Mouse (Mus musculus) MEL (cell line): ENCODE results near the gene Pitpnc1. TPM values are rescaled to one million over a fixed set of nuclear protein-coding genes. Genes with fewer than 3 reads are reported as not detected.

Source experiments
- DNase-seq: peaks from one replicate; pipeline ENCODE4 v3.0.0; 2011; ENCODE audit warnings: low read depth, low spot score
- H3K27ac ChIP-seq: 2 replicates; pipeline ENCODE4 v1.5.1; 2012; ENCODE audit warnings: low read depth, mild to moderate bottlenecking, control low read depth, low read length, moderate library complexity; ENCODE audit not compliant: control insufficient read depth
- H3K27me3 ChIP-seq, 2 experiments: fragments of 150-350 bp in 1 of 2; sonication (generic) in 1 of 2; 2 replicates each; pipeline ENCODE4 v1.6.1; 2012; ENCODE audit warnings: low read length in 2 of 2, mild to moderate bottlenecking in 2 of 2, improper control_type of control experiment in 1 of 2, moderate library complexity in 1 of 2; ENCODE audit not compliant: insufficient read depth in 2 of 2, control insufficient read depth in 1 of 2
- H3K36me3 ChIP-seq, 2 experiments: 2 replicates each; pipeline ENCODE4 v1.6.1; 2012 to 2014; ENCODE audit warnings: low read length in 2 of 2, improper control_type of control experiment in 1 of 2, inconsistent platforms in 1 of 2, mild to moderate bottlenecking in 1 of 2; ENCODE audit not compliant: insufficient read depth in 2 of 2, control insufficient read depth in 1 of 2
- H3K4me1 ChIP-seq, 2 experiments: fragments of 150-350 bp in 1 of 2; sonication (generic) in 1 of 2; 2 replicates each; pipeline ENCODE4 v1.6.1; 2012; ENCODE audit warnings: low read length in 2 of 2, improper control_type of control experiment in 1 of 2, mild to moderate bottlenecking in 1 of 2; ENCODE audit not compliant: insufficient read depth in 2 of 2, control insufficient read depth in 1 of 2
- H3K4me3 ChIP-seq, 2 experiments: fragments of 150-350 bp in 1 of 2; sonication (generic) in 1 of 2; 2 replicates each; pipeline ENCODE4 v1.5.1; 2012; ENCODE audit warnings: low read depth in 2 of 2, low read length in 2 of 2, mild to moderate bottlenecking in 2 of 2, moderate library complexity in 2 of 2, control low read depth in 1 of 2, improper control_type of control experiment in 1 of 2; ENCODE audit not compliant: control insufficient read depth in 1 of 2, insufficient read depth in 1 of 2
- H3K79me2 ChIP-seq: 2 replicates; pipeline ENCODE4 v1.6.1; 2012; ENCODE audit warnings: mild to moderate bottlenecking, low read length, moderate library complexity; ENCODE audit not compliant: control insufficient read depth, poor library complexity, insufficient read depth
- H3K9ac ChIP-seq: 2 replicates; pipeline ENCODE4 v1.6.1; 2012; ENCODE audit warnings: low read depth, mild to moderate bottlenecking, control low read depth, low read length, moderate library complexity; ENCODE audit not compliant: control insufficient read depth, poor library complexity, severe bottlenecking
- H3K9me3 ChIP-seq: fragments of 150-350 bp; sonication (generic); replicated peaks from 2 replicates; pipeline ENCODE4 v1.6.1; 2012; ENCODE audit warnings: mild to moderate bottlenecking, low read length, improper control_type of control experiment, moderate library complexity; ENCODE audit not compliant: insufficient read depth
- BHLHE40 ChIP-seq: IDR thresholded peaks from 2 replicates; pipeline ENCODE4 v1.6.1; 2012; ENCODE audit warnings: low read depth, mild to moderate bottlenecking, inconsistent platforms, low read length, improper control_type of control experiment, borderline replicate concordance
- CHD1 ChIP-seq: IDR thresholded peaks from 2 replicates; pipeline ENCODE4 v1.6.1; 2012; ENCODE audit warnings: low read depth, mild to moderate bottlenecking, inconsistent platforms, low read length, improper control_type of control experiment
- CTCF ChIP-seq, 3 experiments: IDR thresholded peaks in 2 of 3; conservative IDR thresholded peaks in 1 of 3; 2 replicates each; pipeline ENCODE4 v1.5.1; 2011 to 2012; ENCODE audit warnings: low read length in 3 of 3, low read depth in 2 of 3, mild to moderate bottlenecking in 2 of 3, improper control_type of control experiment in 1 of 3, inconsistent platforms in 1 of 3, mixed read lengths in 1 of 3, moderate library complexity in 1 of 3; ENCODE audit not compliant: control insufficient read depth in 1 of 3, insufficient read depth in 1 of 3, poor library complexity in 1 of 3, severe bottlenecking in 1 of 3
- ELF1 ChIP-seq: IDR thresholded peaks from 2 replicates; pipeline ENCODE4 v1.6.1; 2014; ENCODE audit warnings: low read depth, mild to moderate bottlenecking, inconsistent platforms, low read length, improper control_type of control experiment, moderate library complexity
- EP300 ChIP-seq, 2 experiments: IDR thresholded peaks; 2 replicates each; pipeline ENCODE4 v1.6.1; 2011; ENCODE audit warnings: improper control_type of control experiment in 2 of 2, low read length in 2 of 2, low read depth in 1 of 2, mild to moderate bottlenecking in 1 of 2
- ETS1 ChIP-seq: IDR thresholded peaks from 2 replicates; pipeline ENCODE4 v1.6.1; 2012; ENCODE audit warnings: low read depth, mild to moderate bottlenecking, inconsistent platforms, low read length, improper control_type of control experiment, moderate library complexity
- GABPA ChIP-seq: IDR thresholded peaks from 2 replicates; pipeline ENCODE4 v1.6.1; 2012; ENCODE audit warnings: low read depth, mild to moderate bottlenecking, inconsistent platforms, low read length, improper control_type of control experiment, moderate library complexity
- HCFC1 ChIP-seq: IDR thresholded peaks from 2 replicates; pipeline ENCODE4 v1.6.1; 2012; ENCODE audit warnings: low read depth, mild to moderate bottlenecking, inconsistent platforms, low read length, improper control_type of control experiment, moderate library complexity
- KAT2A ChIP-seq: conservative IDR thresholded peaks from 2 replicates; pipeline ENCODE4 v1.6.1; 2012; ENCODE audit warnings: low read depth, low read length, improper control_type of control experiment, inconsistent platforms
- MAFK ChIP-seq: IDR thresholded peaks from 2 replicates; pipeline ENCODE4 v1.6.1; 2011; ENCODE audit warnings: low read depth, mild to moderate bottlenecking, low read length, improper control_type of control experiment, borderline replicate concordance
- MAZ ChIP-seq: IDR thresholded peaks from 2 replicates; pipeline ENCODE4 v1.6.1; 2012; ENCODE audit warnings: low read depth, mild to moderate bottlenecking, inconsistent platforms, low read length, improper control_type of control experiment
- MEF2A ChIP-seq: IDR thresholded peaks from 2 replicates; pipeline ENCODE4 v1.6.1; 2014; ENCODE audit warnings: low read depth, mild to moderate bottlenecking, inconsistent platforms, low read length, improper control_type of control experiment; ENCODE audit not compliant: poor library complexity, insufficient replicate concordance, severe bottlenecking; ENCODE audit errors: extremely low read depth
- POLR2A ChIP-seq, 2 experiments: IDR thresholded peaks; 2 replicates each; pipeline ENCODE4 v1.6.1; 2011 to 2012; ENCODE audit warnings: low read length in 2 of 2, mild to moderate bottlenecking in 2 of 2, control low read depth in 1 of 2, improper control_type of control experiment in 1 of 2, low read depth in 1 of 2, moderate library complexity in 1 of 2; ENCODE audit not compliant: control insufficient read depth in 1 of 2, insufficient read depth in 1 of 2, poor library complexity in 1 of 2
- RAD21 ChIP-seq: IDR thresholded peaks from 2 replicates; pipeline ENCODE4 v1.6.1; 2011; ENCODE audit warnings: mild to moderate bottlenecking, low read depth, low read length, improper control_type of control experiment
- RCOR1 ChIP-seq: IDR thresholded peaks from 2 replicates; pipeline ENCODE4 v1.6.1; 2012; ENCODE audit warnings: low read depth, mild to moderate bottlenecking, inconsistent platforms, low read length, improper control_type of control experiment
- TBP ChIP-seq: IDR thresholded peaks from 2 replicates; pipeline ENCODE4 v1.8.0; 2011; ENCODE audit warnings: low read depth, low read length, improper control_type of control experiment
- UBTF ChIP-seq: IDR thresholded peaks from 2 replicates; pipeline ENCODE4 v1.6.1; 2012; ENCODE audit warnings: low read depth, mild to moderate bottlenecking, inconsistent platforms, low read length, improper control_type of control experiment, moderate library complexity, borderline replicate concordance; ENCODE audit not compliant: insufficient read depth
- USF2 ChIP-seq, 2 experiments: IDR thresholded peaks; 2 replicates each; pipeline ENCODE4 v1.6.1; 2011 to 2012; ENCODE audit warnings: improper control_type of control experiment in 2 of 2, low read length in 2 of 2, borderline replicate concordance in 1 of 2, inconsistent platforms in 1 of 2, low read depth in 1 of 2, mild to moderate bottlenecking in 1 of 2; ENCODE audit not compliant: insufficient read depth in 1 of 2
- ZMIZ1 ChIP-seq: IDR thresholded peaks from 2 replicates; pipeline ENCODE4 v1.6.1; 2012; ENCODE audit warnings: low read depth, mild to moderate bottlenecking, inconsistent platforms, low read length, improper control_type of control experiment, moderate library complexity
- polyA plus RNA-seq, 2 experiments: library from polyadenylated mRNA; stranded (reverse) in 1 of 2; unstranded in 1 of 2; fragments of >175 nt in 1 of 2; fragments of >200 nt in 1 of 2; gene quantifications; 2 replicates each; pipeline versions ENCODE4 v1.2.1 to v1.2.4; 2012; ENCODE audit warnings: low replicate concordance in 2 of 2, low read depth in 1 of 2; ENCODE audit not compliant: insufficient read length in 2 of 2, insufficient read depth in 1 of 2, missing spikeins in 1 of 2
- total RNA-seq: library from RNA; depleted of rRNA; stranded (reverse); fragments of 300-350 nt; gene quantifications from 2 replicates; pipeline ENCODE4 v1.2.3, GENCODE M21; 2012

Pitpnc1 gene
- total and polyA plus RNA-seq, 3 experiments: 19.3 to 25.3 TPM; not detected in 1

- peak; percentile 43; the same call in 1 of the 2 replicates for TF ChIP-seq MAFK
- TF ChIP-seq CHD1: peak; percentile 94
- no peak for TF ChIP-seq RAD21
- TF ChIP-seq UBTF: 0 out of 2 replicates have a peak, but pooled peaks have one; percentile 63
- no peak; a peak in 1 of 6 replicates for TF ChIP-seq CTCF (IDR thresholded peaks at IDR 0.05 in 2 of 3, conservative IDR thresholded peaks at IDR 0.05 in 1 of 3; ENCODE audit: control insufficient read depth in 1 of 3, insufficient read depth in 1 of 3, low read depth in 2 of 3, low read length in 3 of 3, poor library complexity in 1 of 3, severe bottlenecking in 1 of 3)
- peak; percentile 87 for TF ChIP-seq MAZ
- TF ChIP-seq HCFC1: peak; percentile 50; the same call in 1 of the 2 replicates
- TF ChIP-seq USF2 (IDR thresholded peaks at IDR 0.05; ENCODE audit: borderline replicate concordance in 1 of 2, insufficient read depth in 1 of 2, low read depth in 1 of 2, low read length in 2 of 2): no peak
- TF ChIP-seq GABPA: peak; percentile 30; the same call in 1 of the 2 replicates
- TF ChIP-seq TBP: peak; percentile 53
- no peak for TF ChIP-seq ELF1
- TF ChIP-seq ZMIZ1: peak; percentile 54
- no peak for TF ChIP-seq BHLHE40
These were observed 21.2 kb downstream of the Pitpnc1 start (continued) for GRCm38 (mm10) chr11:107449169-107449910.

- H3K27ac ChIP-seq: peak overlapping the region; percentile 98
These were observed 22.6 kb downstream of the Pitpnc1 start for GRCm38 (mm10) chr11:107447915-107448314.

More at GRCm38 (mm10) chr11:107447915-107448314, 22.6 kb downstream of the Pitpnc1 start:
- Histone ChIP-seq H3K9me3 (no peaks in the 10 kb centered on the region), H3K79me2 (peaks cover 60% of the 10 kb centered on the region), H3K4me1 (peaks cover 54 to 57% of the 10 kb centered on the region in 2 experiments), H3K27me3 (no peaks in the 10 kb centered on the region), H3K9ac (peak overlapping the region; percentile 52), H3K4me3 (no peak overlapping the region), H3K36me3 (peaks cover 0 to 57% of the 10 kb centered on the region in 2 experiments; a peak in 3 of 4 replicates)
- no peak for TF ChIP-seq POLR2A (IDR thresholded peaks at IDR 0.05; ENCODE audit: control insufficient read depth in 1 of 2, insufficient read depth in 1 of 2, low read depth in 1 of 2, low read length in 2 of 2, poor library complexity in 1 of 2)
- TF ChIP-seq ETS1: no peak
- TF ChIP-seq BHLHE40: no peak
- no peak for TF ChIP-seq MEF2A
- TF ChIP-seq MAZ: 0 out of 2 replicates have a peak, but pooled peaks have one; percentile 12
- TF ChIP-seq EP300 (IDR thresholded peaks at IDR 0.05; ENCODE audit: low read depth in 1 of 2, low read length in 2 of 2): no peak
- TF ChIP-seq RCOR1: no peak
- no peak for TF ChIP-seq KAT2A
- peak; percentile 56 for DNase-seq
